Mouse (Mus musculus): ENCODE results near the gene Atrip.

The Atrip gene

GRCm38 (mm10) chr9:109098366-109098765, 24.4 kb upstream of the Atrip start:
- no peak for DNase-seq (ENCODE audit: extremely low read depth, low read depth)

- DNase-seq (ENCODE audit: extremely low read depth, low read depth) = no peak
Observed at GRCm38 (mm10) chr9:109097831-109098230, 23.9 kb upstream of the Atrip start.

GRCm38 (mm10) chr9:109097291-109097690, 23.4 kb upstream of the Atrip start:
- DNase-seq (ENCODE audit: extremely low read depth, low read depth) = no peak

- DNase-seq (ENCODE audit: extremely low read depth, low read depth) = no peak
Observed at GRCm38 (mm10) chr9:109096856-109097255, 22.9 kb upstream of the Atrip start.

GRCm38 (mm10) chr9:109096251-109096661, 22.3 kb upstream of the Atrip start:
- no peak for DNase-seq (ENCODE audit: extremely low read depth, low read depth)

GRCm38 (mm10) chr9:109095137-109095982, 21.4 kb upstream of the Atrip start, which contains the start of gene Plxnb1:
Gene Plxnb1, plus strand, starts transcription at chr9:109095389.
- no peak for DNase-seq (ENCODE audit: extremely low read depth, low read depth)

GRCm38 (mm10) chr9:109094553-109095136, 20.7 kb upstream of the Atrip start:
- DNase-seq (ENCODE audit: extremely low read depth, low read depth) = no peak

GRCm38 (mm10) chr9:109093786-109094552, 20.0 kb upstream of the Atrip start:
- no peak for DNase-seq (ENCODE audit: extremely low read depth, low read depth)

- DNase-seq (ENCODE audit: extremely low read depth, low read depth) = no peak
Observed at GRCm38 (mm10) chr9:109092799-109093198, 18.9 kb upstream of the Atrip start.

- DNase-seq (ENCODE audit: extremely low read depth, low read depth) = no peak
Observed at GRCm38 (mm10) chr9:109091802-109092201, 17.9 kb upstream of the Atrip start.

- no peak for DNase-seq (ENCODE audit: extremely low read depth, low read depth)
Observed at GRCm38 (mm10) chr9:109090446-109090845, 16.5 kb upstream of the Atrip start.

GRCm38 (mm10) chr9:109087987-109088386, 14.1 kb upstream of the Atrip start:
- no peak for DNase-seq (ENCODE audit: extremely low read depth, low read depth)

GRCm38 (mm10) chr9:109084922-109085321, 11.0 kb upstream of the Atrip start:
- no peak for DNase-seq (ENCODE audit: extremely low read depth, low read depth)

- peak; percentile 93 for DNase-seq (ENCODE audit: extremely low read depth, low read depth)
Observed at GRCm38 (mm10) chr9:109082124-109082800, 8.3 kb upstream of the Atrip start, which contains the start of the genes Ccdc51 and Tma7. Gene Ccdc51, plus strand, starts transcription at chr9:109082493. Gene Tma7, minus strand, starts transcription at chr9:109082587.

- DNase-seq (ENCODE audit: extremely low read depth, low read depth) = no peak
Observed at GRCm38 (mm10) chr9:109081749-109082123, 7.8 kb upstream of the Atrip start.

GRCm38 (mm10) chr9:109080516-109080915, 6.6 kb upstream of the Atrip start:
- no peak for DNase-seq (ENCODE audit: extremely low read depth, low read depth)

- no peak for DNase-seq (ENCODE audit: extremely low read depth, low read depth)
Observed at GRCm38 (mm10) chr9:109068095-109068735, 5.7 kb downstream of the Atrip start.

- no peak for DNase-seq (ENCODE audit: extremely low read depth, low read depth)
Observed at GRCm38 (mm10) chr9:109060898-109061295, 13.0 kb downstream of the Atrip start.

- no peak for DNase-seq (ENCODE audit: extremely low read depth, low read depth)
Observed at GRCm38 (mm10) chr9:109060184-109060897, 13.6 kb downstream of the Atrip start.
